Mouse (Mus musculus): ENCODE measurements around the gene Numb.

The Numb gene

DNA sequence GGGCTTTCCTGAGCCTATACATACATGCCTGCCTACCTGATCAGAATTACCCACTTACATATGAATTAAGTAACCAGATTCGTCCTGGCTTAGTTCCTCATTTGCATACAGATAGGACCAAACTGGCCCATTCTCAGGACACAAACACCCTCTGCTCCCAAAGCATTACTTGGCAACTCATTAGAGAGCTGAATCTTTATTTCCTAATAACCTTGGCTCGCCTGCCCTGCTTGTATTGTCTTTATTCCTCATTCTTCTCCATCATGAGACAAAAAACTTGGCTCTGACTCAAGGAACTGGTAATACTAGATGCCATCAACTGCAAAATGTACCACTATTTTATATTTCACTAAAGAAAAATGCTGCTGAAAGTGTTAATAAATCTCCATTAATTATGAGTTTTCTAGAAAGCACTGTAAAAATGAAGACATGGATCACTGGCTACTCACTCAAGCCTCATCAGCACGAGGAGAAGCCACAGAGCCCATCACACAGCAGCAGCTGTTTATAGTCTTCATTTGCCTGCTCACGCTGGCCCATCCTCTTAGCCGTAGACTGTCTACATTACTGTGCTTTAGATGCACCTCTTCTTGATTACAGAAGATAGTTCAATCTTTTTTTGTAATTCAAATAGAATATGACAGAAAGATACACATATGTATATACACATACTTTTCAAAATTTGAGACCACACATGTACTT, 69.1 kb downstream of the Numb start:
- no peak for DNase-seq (ENCODE audit: extremely low read depth, low read depth)

DNA sequence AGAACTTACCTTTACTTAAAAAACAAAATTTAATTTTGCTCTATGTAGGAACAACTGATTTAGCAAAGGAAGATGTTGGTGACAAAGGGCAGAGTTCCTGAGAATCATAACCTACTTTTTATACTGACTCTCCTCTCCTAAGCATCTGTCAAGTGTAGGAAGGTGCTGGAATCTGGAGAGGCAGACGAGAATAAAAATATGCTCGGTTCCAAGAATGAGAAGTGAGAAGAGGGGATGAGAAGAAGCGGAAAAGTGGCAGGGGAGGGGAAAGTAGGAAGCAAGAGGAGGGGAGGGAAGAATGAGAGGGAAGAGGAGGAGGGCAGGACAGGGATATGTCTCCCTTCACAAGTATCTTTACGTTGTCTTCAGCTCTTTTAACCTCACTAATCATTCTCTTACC, 71.4 kb downstream of the Numb start:
- DNase-seq (ENCODE audit: extremely low read depth, low read depth): no peak

DNA sequence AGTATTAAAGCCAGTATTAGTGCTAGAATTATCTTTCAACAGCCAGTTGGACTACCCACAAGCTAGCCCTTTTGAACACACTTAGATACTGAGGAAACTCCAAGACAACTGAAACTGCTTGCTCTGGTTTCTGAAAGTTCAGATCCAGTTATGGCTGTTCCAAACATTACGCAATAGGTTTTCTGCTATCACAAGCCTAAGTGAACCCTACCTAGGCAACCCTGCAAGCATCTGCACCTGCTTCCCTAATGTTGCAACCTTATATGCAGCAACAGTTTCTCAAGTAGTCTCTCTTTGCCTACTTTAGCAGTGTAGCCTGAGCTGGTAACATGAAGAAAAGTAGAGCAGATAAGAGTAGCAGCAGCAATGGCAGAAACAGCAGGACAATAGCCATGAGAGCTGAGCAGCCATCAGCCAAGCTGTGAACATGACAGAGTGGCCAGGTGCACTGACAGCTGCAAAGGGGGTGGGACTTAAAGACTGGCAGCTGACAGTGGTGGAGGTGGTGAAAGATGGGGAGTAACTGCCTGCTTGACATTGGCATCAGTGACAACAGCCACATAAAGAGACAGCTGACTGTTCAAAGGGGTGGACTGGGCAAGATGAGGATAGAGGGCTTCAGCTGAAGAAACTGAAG, 73.0 kb downstream of the Numb start:
- no peak for DNase-seq (ENCODE audit: extremely low read depth, low read depth)

DNA sequence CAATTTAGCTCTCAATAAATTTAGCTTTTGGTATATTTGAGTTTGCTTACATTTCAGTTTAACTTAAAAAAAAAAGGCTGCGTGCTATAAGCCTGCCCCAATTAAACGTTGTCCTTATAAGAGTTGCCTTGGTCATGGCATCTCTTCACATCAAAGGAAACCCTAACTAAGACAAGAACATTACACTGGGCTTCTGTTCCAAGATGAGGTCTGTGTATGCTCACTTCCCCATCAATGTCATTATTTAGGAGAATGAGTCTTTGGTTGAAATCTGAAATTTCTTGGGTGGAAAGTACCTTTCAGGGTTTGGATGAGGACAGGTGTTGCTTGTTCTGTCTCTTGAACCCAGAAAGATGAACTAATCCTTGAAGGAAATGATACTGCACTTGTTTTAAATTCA, 73.9 kb downstream of the Numb start:
- DNase-seq (ENCODE audit: extremely low read depth, low read depth): no peak

DNA sequence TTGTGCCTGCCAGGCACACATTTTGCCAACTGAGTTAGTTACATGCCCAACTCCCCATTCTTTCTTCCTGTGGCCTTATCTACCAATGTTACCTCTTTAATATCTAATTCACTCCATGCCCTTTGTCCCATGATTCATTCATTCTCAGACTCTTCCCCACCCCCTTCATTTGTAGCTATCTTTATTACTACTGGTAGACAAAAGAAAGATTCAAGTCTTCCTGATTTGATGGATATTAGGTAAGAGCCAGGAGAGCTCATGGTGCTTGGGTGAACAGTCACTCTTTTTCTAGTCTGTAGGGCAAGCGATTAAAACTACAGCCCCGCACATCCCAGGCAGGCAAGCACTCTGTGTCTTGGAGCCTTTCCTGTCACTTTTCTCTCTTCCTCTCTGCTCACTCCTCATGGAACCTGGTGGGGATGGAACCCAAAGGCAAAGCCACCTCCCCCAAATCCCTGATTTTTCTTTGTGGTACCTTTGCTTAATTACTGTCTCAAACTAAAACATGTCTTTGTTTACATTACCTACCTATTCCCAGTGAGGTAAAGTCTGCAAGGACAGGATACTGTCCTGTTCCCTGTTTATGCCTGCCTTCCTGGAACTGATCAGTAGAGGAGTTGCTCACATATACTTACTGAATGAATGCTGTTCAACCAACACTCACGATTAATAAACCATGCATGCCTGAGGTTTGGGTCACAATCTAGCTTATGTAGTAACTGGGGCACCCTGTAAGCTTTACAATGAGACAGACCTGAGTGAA, 78.9 kb downstream of the Numb start:
- no peak for DNase-seq (ENCODE audit: extremely low read depth, low read depth)

DNA sequence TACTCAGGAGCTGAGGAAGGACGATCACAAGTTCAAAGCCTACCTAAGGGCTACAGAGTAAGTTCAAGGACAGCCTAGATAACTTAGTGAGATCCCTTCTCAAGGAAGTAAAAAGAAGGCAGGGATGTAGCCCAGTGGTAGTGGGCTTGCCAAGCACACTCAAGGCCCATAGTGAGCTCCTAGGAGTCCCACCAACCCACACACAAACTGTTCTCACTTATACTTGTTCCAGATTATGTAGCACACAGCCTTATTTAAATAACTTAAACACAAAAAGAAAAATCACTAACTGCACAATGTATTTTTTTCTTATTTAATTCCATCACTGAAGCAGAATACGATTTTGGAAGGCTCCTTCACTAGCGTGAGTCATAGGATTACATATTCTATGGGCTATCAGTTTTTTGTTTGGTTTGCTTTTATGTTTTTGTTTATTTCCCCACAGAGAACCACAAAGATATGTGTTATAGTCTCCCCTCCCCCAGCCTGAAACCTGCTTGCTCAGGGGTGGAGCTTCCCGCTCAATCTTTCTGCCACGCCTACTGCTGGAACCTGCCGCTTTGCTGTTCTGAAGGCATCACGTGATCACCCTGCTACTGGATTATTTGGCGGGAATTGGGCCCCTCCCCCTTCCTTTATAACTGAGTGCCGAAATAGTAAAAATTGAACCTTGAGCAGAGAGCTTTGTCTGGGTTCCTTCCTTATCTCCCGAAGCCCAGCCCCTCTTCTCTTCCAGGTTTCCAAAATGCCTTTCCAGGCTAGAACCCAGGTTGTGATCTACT, 80.1 kb downstream of the Numb start:
- no peak for DNase-seq (ENCODE audit: extremely low read depth, low read depth)

DNA sequence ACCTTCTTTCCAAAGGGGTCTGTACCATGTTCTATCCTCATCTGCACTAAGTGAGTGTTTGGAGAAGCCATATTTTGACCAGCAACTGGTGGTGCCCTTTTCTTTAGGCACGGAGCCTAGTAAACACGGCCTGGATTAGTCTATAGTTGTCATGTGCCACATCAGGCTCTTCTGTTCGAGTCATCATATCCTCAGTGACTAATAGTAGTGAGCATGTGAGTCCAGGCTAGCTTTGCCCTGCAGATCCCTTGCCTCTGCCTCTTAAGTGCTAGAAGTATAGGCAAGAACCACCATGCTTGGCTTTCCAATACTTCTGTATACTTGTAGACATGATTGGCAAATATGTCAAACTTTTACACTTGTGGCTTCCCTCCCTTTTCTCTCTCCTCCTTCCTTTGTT, 87.8 kb downstream of the Numb start:
- no peak for DNase-seq (ENCODE audit: extremely low read depth, low read depth)

DNA sequence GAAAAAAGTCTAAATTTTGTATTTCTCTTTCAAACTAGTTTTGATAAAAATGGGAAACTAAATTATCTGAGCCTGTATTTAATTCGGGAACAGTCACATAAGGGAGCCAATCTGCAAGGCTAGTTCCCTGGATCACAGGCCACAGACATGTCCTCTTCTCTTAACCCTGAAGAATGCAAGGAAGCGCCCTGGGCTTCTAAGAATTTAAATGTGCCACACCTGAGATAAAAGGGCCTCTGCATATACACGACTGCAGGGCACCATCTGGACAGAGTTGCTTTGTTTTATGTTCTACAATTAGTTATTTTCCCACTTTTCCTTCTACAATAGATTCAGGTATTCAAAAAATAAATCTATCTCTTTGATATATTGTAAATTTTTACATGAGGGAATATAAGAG, 91.3 kb downstream of the Numb start:
- DNase-seq (ENCODE audit: extremely low read depth, low read depth): no peak

DNA sequence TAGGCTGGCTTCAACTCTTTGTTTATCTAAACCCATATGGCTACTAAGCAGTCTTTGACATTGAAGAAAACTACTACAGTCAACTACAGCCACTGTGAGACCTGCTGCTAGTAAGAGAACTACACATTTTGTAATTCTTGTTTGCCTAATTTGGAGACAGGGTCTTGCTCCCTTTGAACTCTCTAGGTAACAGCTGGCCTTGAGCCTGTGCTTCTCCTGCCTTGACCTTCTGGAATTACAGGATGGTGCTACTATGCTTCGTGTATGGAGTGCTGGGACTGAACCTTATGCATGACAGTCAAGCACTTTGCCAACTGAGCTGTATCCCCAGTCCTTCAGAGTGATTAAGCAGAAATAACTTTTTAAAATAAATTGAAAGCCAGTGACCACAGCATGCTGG, 105.1 kb downstream of the Numb start:
- no peak for DNase-seq (ENCODE audit: extremely low read depth, low read depth)

DNA sequence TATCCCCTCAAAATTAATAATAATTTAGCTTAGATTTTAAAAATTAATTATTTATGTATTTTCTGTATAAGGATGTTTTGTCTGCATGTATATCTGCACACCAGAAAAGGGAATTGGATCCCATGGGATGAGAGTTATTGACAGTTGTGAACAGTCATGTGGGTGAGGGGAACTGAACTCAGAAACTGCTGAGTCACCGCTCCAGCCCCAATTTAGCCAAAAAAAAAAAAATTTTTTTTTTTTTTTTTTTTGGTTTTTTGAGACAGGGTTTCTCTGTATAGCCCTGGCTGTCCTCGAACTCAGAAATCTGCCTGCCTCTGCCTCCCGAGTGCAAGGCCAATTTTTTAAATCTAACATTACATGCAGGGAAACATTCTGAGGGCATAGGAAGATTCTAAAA, 109.8 kb downstream of the Numb start:
- peak; percentile 3 for DNase-seq (ENCODE audit: extremely low read depth, low read depth)

DNA sequence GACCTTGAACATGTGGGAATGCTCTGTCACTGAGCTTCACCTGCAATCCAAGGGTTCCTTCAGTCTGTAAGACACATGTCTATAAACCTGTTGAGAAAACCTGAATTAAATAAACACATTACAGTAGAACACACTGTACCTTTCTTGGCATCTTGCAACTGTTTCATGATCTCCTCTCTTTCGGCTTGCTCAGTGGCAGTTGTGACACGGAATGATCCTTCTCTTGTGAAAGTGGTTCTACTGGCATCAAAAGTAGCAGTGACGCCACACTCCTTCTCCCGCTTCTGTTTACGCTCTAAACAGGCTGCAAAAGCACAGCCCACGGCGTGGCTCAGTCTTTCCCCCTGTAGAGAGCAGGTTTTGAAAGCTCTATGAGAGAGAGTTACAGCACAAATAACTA, 118.1 kb downstream of the Numb start:
- no peak for DNase-seq (ENCODE audit: extremely low read depth, low read depth)

DNA sequence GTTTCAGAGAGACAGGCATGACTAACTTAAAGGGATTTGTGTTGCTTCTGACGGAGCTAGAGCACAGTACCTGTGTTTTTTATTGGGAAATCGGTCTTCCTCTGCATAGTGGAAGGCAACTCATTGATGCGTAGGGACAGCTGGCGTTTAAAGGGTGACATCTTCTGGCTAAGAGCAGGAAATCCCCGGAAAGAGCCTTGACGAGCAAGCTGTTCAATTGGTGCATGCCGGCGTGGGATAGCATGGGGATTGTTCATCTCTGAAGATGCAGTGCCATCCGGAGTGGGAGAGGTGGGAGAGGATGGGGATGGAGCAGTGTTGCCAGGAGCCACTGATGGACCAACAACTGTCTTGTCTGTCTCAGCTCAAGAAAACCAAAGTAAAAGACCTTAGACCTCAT, 120.8 kb downstream of the Numb start:
- no peak for DNase-seq (ENCODE audit: extremely low read depth, low read depth)

DNA sequence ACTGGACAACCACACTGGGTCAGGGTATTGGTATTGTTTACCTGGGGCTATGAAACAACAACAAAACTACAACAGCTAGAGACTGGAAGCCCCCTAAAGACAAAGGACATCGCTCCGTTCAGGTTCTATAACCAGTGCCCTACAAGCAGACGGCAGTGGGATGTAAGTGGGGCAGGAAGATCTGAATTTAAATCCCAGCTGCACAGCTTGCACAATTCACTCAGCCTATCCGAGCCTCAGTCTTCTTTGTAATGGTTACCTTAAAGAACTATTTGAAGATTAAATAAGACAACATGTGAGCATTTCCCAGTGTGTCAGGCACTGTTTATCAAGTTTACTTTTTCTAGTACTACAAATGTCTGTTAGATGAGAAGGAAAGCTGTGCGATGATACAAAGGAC, 123.4 kb downstream of the Numb start:
- no peak for DNase-seq (ENCODE audit: extremely low read depth, low read depth)

DNA sequence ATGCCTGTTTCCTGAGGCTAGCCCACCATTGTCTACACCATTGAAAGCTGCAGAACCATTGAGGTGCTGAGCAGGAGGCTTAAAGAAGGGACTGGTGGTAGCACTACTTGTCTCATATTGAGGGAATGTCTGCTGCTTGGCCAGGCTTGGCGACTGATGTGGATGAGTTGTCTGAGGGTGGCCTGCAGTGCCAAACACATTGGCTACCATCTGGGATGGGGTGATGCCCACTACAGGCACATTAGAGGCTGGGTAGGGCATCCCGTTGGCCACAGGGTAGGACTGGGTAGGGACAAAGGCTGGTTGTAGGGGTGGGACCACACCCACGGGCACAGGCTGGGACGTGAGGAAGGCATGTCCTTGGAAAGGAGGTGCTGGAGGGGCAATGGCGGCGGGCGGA, 126.1 kb downstream of the Numb start:
- DNase-seq (ENCODE audit: extremely low read depth, low read depth): no peak

DNA sequence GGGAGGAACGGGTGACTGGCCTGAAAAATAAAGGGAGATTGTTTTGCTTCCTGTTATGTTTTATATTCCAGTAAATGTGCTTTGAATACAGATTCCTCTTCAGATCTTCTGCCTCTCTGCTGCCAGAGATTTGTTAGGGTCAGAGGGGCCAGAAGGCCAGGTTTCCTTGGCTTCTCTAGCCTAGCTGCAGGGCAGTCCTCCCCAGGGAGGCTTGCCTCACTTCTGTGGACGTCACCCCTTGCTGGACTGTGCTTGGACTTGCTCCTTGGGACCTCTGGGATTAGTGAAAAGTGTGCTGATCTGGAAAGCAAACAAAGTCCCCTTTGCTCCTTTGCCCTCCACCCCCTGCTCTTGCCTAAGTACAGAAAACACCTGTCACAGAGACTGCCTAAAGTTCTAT, 126.7 kb downstream of the Numb start:
- DNase-seq (ENCODE audit: extremely low read depth, low read depth): no peak

DNA sequence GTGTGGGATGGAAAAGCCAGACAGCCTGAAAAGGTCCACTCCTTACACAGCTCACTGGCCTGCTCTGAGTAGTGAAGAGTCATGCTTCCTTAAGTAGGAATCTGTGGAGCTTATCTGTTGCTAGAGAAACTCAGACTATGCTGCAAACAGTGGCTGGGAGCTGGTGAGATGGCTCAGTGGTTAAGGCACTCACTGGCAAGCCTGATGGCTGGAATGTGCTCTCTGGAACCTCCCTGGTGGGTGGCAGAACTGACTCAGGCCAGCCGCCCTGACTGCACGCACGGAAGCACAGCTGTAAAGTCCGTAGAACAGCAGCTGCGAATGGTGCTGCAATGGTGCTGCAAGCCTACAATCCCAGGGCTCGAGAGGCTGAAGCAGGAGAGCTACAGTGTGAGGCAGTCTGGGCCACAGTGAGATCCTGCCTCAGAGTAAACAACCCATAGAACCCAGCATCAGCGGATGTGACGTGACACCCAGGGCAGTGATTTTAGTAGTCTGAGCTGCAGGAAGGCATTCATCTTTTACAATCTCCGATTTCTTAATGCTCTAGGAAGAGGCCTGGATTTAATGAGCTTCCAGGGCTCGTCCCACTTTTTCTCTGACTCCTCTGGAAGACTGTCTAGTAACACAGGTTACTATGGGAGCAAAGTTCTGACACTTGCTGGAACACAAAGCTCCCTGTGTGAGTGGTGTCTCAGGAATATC, 128.9 kb downstream of the Numb start:
- DNase-seq (ENCODE audit: extremely low read depth, low read depth): no peak

DNA sequence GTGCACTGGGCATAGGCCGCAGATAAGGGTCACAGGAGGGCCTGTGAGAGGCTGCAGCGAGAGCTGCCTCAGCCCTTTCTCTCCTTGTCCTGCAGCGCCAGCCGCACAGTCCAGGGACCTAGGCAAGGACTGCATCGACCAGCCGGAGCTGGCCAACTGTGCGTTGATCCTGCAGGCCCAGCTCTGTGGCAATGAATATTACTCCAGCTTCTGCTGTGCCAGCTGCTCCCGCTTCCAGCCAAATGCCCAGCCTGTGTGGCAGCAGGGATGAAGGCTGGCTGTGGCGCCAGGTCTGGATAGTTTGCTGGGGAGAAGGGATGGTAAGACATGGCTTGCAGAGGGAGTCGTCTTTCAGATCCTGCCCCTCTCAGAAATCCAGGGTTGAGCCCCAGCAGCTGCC, 130.0 kb downstream of the Numb start:
- DNase-seq (ENCODE audit: extremely low read depth, low read depth): no peak

DNA sequence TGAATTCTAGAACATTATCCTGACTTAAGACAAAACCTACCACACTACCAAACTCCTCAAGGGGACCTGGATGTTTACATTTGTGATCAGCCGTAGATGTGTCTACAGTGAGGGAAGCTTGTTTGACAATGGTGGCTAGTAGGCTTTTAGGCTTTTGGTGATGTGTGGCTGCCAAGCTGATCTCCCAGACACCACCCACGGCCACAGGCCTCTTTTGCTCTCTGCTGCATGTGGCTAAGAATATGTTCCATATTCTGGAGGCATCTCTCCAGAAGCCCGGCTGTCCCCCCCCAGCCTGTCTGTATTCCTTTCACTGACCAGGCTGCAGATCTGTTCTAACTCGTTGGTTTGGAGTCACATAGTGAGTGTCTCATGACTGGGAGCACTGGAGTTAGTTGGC, 131.0 kb downstream of the Numb start:
- DNase-seq (ENCODE audit: extremely low read depth, low read depth): no peak

DNA sequence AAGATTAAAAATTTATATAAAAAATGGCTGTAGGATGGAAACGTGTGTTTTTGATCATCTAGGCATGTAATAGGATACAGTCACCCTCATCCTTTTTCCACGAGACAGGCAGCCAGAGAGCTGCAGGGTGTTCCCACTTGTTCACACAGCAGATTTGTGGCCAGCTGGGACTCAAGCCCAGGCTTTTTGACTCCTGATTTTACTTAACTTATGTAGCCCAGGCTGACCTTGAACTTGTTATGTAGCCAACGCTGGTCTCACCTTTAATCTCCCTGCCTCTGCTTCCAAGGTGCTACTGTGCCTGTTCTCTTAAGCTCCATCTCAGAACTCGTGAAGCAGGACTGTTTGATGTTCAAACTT, 132.0 kb downstream of the Numb start:
- no peak for DNase-seq (ENCODE audit: extremely low read depth, low read depth)

DNA sequence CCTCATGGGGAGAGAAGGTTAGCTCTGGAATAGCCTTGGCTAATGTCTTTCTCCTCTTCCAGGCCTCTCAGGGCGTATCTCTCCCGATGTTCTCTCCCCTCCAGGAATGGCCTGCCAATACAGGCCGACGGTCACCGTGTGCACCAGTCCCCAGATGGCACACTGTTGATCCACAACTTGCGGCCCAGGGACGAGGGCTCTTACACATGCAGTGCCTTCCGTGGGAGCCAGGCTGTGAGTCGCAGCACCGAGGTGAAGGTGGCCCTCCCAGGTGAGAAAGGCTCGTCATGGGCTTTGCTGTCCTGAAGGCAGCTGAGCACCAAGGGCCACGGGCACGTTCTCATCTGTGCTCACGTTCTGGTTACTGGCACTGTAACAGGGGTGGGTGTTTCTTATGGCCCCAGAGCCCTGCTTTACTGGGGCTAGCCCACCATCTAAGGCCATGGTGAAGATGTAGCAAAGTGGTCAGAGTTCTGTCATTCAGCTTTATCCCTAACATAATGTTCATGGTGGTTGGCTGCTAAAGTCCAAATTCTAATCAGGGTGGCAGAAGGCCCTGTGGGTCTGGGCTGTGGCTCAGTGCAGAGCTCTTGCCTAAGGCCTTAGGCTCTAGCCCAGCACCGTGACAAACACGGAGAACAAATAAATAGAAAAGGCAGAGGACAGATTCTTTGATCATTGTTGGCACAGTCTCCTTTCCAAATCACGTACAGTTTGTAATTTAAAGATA, 132.5 kb downstream of the Numb start:
- DNase-seq (ENCODE audit: extremely low read depth, low read depth): no peak

DNA sequence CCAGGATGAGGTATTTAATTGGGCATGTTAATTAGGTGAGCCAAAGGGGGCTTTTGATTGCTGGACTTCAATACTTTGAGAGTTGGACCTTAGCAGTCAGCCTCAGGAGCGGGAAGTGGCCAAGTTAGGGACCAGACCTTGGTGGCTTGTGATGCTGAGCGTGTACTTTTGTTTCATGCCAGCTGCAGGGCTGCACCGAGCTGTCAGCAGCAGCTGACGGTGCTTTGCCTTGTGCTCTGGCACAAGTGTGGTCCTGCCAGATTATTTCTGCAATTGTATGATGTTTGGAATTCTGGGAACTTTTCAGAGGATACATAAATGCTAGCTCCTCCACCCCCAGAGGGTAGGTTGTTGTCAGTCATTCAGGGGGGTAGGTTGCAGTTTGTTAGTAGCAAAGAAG, 136.4 kb downstream of the Numb start:
- DNase-seq (ENCODE audit: extremely low read depth, low read depth): no peak

Data from MEL-GATA-1-ER (cell line).